Mouse (Mus musculus) heart, embryonic 12.5 days (tissue): ENCODE data around the gene Sfmbt2. TPM values are rescaled to one million over a fixed set of nuclear protein-coding genes. Genes with fewer than 3 reads are reported as not detected.

Experiments
- ATAC-seq: fragments of 200-750 bp; cut with Nextera tagmentation; 2 replicates; pipeline ENCODE4 v1.8.0; 2017; ENCODE audit warnings: moderate TSS enrichment, moderate library complexity; ENCODE audit not compliant: insufficient number of reproducible peaks, low FRiP score
- H3K27ac ChIP-seq: fragments of 300-500 bp; sonication (generic); 2 replicates; pipeline ENCODE4 v1.5.1; 2016; ENCODE audit warnings: mild to moderate bottlenecking, moderate library complexity; ENCODE audit not compliant: poor library complexity, severe bottlenecking
- H3K27me3 ChIP-seq: fragments of 300-500 bp; sonication (generic); replicated peaks from 2 replicates; pipeline ENCODE4 v1.6.1; 2016; ENCODE audit warnings: mild to moderate bottlenecking, moderate library complexity
- H3K36me3 ChIP-seq: fragments of 300-500 bp; sonication (generic); 2 replicates; pipeline ENCODE4 v1.6.1; 2016; ENCODE audit warnings: mild to moderate bottlenecking, moderate library complexity
- H3K4me1 ChIP-seq: fragments of 300-500 bp; sonication (generic); replicated peaks from 2 replicates; pipeline ENCODE4 v1.6.1; 2016; ENCODE audit warnings: mild to moderate bottlenecking
- H3K4me2 ChIP-seq: fragments of 300-500 bp; sonication (generic); 2 replicates; pipeline ENCODE4 v1.6.1; 2016; ENCODE audit warnings: mild to moderate bottlenecking, moderate library complexity
- H3K4me3 ChIP-seq: fragments of 300-500 bp; sonication (generic); 2 replicates; pipeline ENCODE4 v1.5.1; 2016; ENCODE audit warnings: mild to moderate bottlenecking
- H3K9ac ChIP-seq: fragments of 300-500 bp; sonication (generic); 2 replicates; pipeline ENCODE4 v1.6.1; 2016; ENCODE audit warnings: mild to moderate bottlenecking, moderate library complexity
- H3K9me3 ChIP-seq: fragments of 300-500 bp; sonication (generic); replicated peaks from 2 replicates; pipeline ENCODE4 v1.6.1; 2016; ENCODE audit warnings: mild to moderate bottlenecking, moderate library complexity
- WGBS: fragments of 180-500 bp; shearing (Covaris S2); methylation state at CpG from one replicate; pipeline ENCODE4 v1.1.7; 2016; 5-methylcytosine and 5-hydroxymethylcytosine counted together
- polyA plus RNA-seq: library from polyadenylated mRNA; unstranded; fragments of >200 nt; fragmentation: Nextera tagmentation; extraction: Ambion mirVana; gene quantifications from 2 replicates; pipeline ENCODE4 v1.2.1, GENCODE M21; 2016

Gene Sfmbt2
- polyA plus RNA-seq, 1 experiment from 2014 or later = 2.0 TPM

DNA sequence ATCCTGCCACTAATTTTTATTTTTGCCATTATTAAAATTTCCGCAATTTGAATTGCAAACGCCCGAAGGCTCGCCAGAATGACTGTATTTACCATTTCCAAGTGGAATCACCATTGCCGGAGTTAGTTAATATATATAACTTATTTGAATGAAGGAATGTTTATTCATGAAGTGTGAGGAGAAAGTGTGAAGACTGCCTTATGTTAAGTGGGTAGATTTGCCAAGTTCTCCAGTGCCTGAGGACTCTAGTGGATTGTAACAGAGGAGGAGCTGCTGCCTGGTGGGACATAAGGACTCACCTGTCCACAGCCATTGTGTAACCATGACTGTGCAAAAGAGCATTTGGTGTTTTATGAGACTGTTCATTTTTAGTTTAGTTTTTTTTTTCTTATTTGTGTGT lies 39.8 kb downstream of the Sfmbt2 start:
- Histone ChIP-seq H3K9ac (no peak overlapping the region), H3K27me3 (no peaks in the 10 kb centered on the region), H3K4me1 (no peaks in the 10 kb centered on the region), H3K36me3 (no peaks in the 10 kb centered on the region), H3K4me2 (no peak overlapping the region), H3K9me3 (no peaks in the 10 kb centered on the region), H3K27ac (no peak overlapping the region), H3K4me3 (no peak overlapping the region)
- no peak for ATAC-seq
- 89% methylated on average over 5 of the region's 5 CpGs for WGBS

- WGBS = 72% methylated on average over 6 of the region's 6 CpGs
- no peak for ATAC-seq
These were observed 50.7 kb downstream of the Sfmbt2 start for GRCm38 (mm10) chr2:10420944-10421420.

GRCm38 (mm10) chr2:10437290-10437689 lies 67.0 kb downstream of the Sfmbt2 start:
- Histone ChIP-seq H3K9me3 (no peaks in the 10 kb centered on the region), H3K36me3 (no peaks in the 10 kb centered on the region), H3K4me2 (no peak overlapping the region), H3K9ac (no peak overlapping the region), H3K4me3 (no peak overlapping the region), H3K27ac (no peak overlapping the region), H3K4me1 (no peaks in the 10 kb centered on the region), H3K27me3 (no peaks in the 10 kb centered on the region)
- no peak for ATAC-seq
- WGBS = 68% methylated on average over 9 of the region's 9 CpGs

More at GRCm38 (mm10) chr2:10420944-10421420, 50.7 kb downstream of the Sfmbt2 start:
- no peak overlapping the region for H3K9ac ChIP-seq
- H3K4me1 ChIP-seq = no peaks in the 10 kb centered on the region
- H3K27me3 ChIP-seq = no peaks in the 10 kb centered on the region
- H3K9me3 ChIP-seq = no peaks in the 10 kb centered on the region
- no peak overlapping the region for H3K4me2 ChIP-seq
- H3K4me3 ChIP-seq = no peak overlapping the region
- H3K27ac ChIP-seq = no peak overlapping the region
- no peaks in the 10 kb centered on the region for H3K36me3 ChIP-seq

DNA sequence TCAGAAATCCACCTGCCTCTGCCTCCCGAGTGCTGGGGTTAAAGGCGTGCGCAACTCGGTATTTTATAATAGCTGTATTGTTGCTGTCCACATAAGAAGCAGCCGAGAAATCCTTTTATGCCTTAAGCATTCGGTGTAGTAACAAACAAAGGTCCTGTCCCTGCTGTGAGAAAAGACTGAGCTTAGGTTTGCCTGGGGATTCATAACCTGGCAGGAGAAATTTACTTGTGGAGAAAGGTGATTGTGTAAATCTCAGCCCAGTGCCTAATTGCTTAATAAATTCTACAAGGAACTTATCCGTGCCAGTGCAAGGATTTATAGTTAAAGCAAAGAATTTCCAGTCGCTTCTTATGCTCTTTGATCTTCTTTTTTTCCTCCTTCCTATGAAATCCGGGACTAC lies 71.5 kb downstream of the Sfmbt2 start:
- Histone ChIP-seq H3K9ac (no peak overlapping the region), H3K36me3 (no peaks in the 10 kb centered on the region), H3K4me1 (no peaks in the 10 kb centered on the region), H3K9me3 (no peaks in the 10 kb centered on the region), H3K27ac (no peak overlapping the region), H3K4me2 (no peak overlapping the region), H3K4me3 (no peak overlapping the region), H3K27me3 (no peaks in the 10 kb centered on the region)
- no peak for ATAC-seq
- 82% methylated on average over 9 of the region's 9 CpGs for WGBS

- Histone ChIP-seq H3K9ac (no peak overlapping the region), H3K4me3 (no peak overlapping the region), H3K9me3 (0 out of 2 replicates have a peak, but pooled peaks cover 3% of the 10 kb centered on the region), H3K4me1 (no peaks in the 10 kb centered on the region), H3K36me3 (no peaks in the 10 kb centered on the region), H3K27me3 (no peaks in the 10 kb centered on the region), H3K27ac (no peak overlapping the region), H3K4me2 (no peak overlapping the region)
- 63% methylated on average over 3 of the region's 3 CpGs for WGBS
- ATAC-seq = no peak
These were observed 83.3 kb downstream of the Sfmbt2 start for GRCm38 (mm10) chr2:10453577-10453976.

DNA sequence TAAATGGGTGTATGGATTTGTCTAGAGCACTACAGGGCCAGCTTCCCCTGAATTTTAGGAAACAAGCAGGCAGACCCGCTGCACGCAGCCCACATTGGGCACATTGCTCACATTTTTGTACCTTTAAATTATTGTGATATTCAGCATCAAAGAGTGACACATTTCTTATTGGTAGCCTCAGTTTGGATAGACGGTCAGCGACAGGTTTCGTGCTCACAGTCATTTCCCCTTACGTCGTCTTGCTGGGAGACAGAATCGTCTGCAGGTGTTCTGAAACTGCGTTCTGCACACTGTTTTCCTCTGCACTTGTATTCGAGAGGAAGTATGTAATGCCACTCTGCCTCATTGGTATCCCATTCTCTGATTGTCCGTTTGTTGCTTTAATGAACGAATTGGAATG lies 88.0 kb downstream of the Sfmbt2 start:
- Histone ChIP-seq H3K36me3 (no peaks in the 10 kb centered on the region), H3K9me3 (no peaks in the 10 kb centered on the region), H3K4me2 (no peak overlapping the region), H3K4me1 (no peaks in the 10 kb centered on the region), H3K9ac (no peak overlapping the region), H3K4me3 (no peak overlapping the region), H3K27ac (no peak overlapping the region), H3K27me3 (no peaks in the 10 kb centered on the region)
- 82% methylated on average over 12 of the region's 12 CpGs for WGBS
- ATAC-seq = no peak

- H3K36me3 ChIP-seq = no peaks in the 10 kb centered on the region
- no peak overlapping the region for H3K27ac ChIP-seq
- no peak overlapping the region for H3K9ac ChIP-seq
- H3K9me3 ChIP-seq = no peaks in the 10 kb centered on the region
- no peak overlapping the region for H3K4me2 ChIP-seq
- 82% methylated on average over 2 of the region's 2 CpGs for WGBS
- no peaks in the 10 kb centered on the region for H3K27me3 ChIP-seq
- H3K4me3 ChIP-seq = no peak overlapping the region
- ATAC-seq = no peak
- no peaks in the 10 kb centered on the region for H3K4me1 ChIP-seq
These were observed 146.2 kb downstream of the Sfmbt2 start for GRCm38 (mm10) chr2:10516516-10516915.

DNA sequence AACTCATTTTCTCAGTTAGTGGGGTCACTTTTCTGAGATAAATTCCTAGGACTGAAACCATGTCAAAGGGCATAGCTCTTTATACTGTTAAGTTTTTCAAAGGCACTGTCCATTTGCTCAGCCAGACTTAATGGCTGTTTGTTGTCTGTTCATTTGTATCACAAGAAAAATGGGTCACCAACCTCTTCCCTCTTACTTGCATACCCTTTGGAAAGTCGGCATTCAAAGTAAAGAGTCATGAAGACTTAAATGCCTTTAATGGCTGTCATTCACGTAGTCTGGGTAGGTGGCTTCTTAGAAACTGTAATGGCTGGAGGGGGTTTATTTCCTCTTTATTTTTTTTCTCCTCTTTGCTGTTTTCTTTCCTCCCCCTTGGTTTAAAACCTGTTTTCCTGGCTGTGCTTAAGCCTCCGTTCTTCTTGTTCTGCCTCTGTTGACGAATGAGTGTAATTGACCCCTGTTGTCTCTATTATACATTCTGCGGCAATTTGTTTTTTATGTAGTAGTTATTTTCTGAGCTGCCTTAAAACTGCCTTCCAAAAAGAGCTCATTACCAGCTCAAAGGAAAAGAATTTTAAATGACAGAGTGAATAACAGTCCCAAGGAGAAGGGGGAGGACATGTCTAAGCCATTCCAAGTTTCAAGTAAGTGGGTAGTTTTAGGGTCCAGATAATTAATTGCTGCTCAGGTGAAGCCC lies 151.6 kb downstream of the Sfmbt2 start:
- 74% methylated on average over 5 of the region's 5 CpGs for WGBS
- Histone ChIP-seq H3K27me3 (no peaks in the 10 kb centered on the region), H3K4me2 (no peak overlapping the region), H3K9ac (no peak overlapping the region), H3K36me3 (no peaks in the 10 kb centered on the region), H3K9me3 (no peaks in the 10 kb centered on the region), H3K27ac (no peak overlapping the region), H3K4me1 (no peaks in the 10 kb centered on the region), H3K4me3 (no peak overlapping the region)
- no peak for ATAC-seq

GRCm38 (mm10) chr2:10525622-10526021 lies 155.3 kb downstream of the Sfmbt2 start:
- H3K4me3 ChIP-seq = no peak overlapping the region
- H3K4me2 ChIP-seq = no peak overlapping the region
- H3K27me3 ChIP-seq = no peaks in the 10 kb centered on the region
- no peak overlapping the region for H3K27ac ChIP-seq
- H3K36me3 ChIP-seq = no peaks in the 10 kb centered on the region
- no peaks in the 10 kb centered on the region for H3K9me3 ChIP-seq
- no peak for ATAC-seq
- no peaks in the 10 kb centered on the region for H3K4me1 ChIP-seq
- 85% methylated on average over 7 of the region's 7 CpGs for WGBS
- H3K9ac ChIP-seq = no peak overlapping the region

DNA sequence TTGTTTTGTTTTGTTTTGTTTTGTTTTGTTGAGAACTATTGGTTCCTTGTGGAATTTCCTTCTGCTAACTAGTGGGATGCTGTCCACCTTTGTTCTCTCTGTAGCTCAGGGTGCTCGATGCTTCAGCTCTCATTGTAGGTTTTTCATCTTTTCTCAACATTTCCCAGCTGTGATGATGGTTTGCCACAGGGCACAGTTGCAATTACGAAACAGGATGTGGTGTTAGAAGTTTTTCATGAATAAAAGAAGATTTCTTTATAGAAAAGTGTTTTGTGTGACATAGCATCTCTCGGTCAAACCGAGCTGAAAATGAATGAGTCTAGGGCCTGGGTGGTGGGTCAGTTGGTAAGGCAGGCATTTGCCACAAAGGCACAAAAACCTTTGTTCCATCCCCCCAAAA lies 171.5 kb downstream of the Sfmbt2 start:
- no peaks in the 10 kb centered on the region for H3K27me3 ChIP-seq
- H3K9ac ChIP-seq = no peak overlapping the region
- H3K9me3 ChIP-seq = no peaks in the 10 kb centered on the region
- H3K36me3 ChIP-seq = no peaks in the 10 kb centered on the region
- no peak overlapping the region for H3K27ac ChIP-seq
- ATAC-seq = no peak
- H3K4me2 ChIP-seq = no peak overlapping the region
- H3K4me1 ChIP-seq = no peaks in the 10 kb centered on the region
- no peak overlapping the region for H3K4me3 ChIP-seq
- 83% methylated on average over 4 of the region's 4 CpGs for WGBS

- Histone ChIP-seq H3K9ac (no peak overlapping the region), H3K4me1 (no peaks in the 10 kb centered on the region), H3K4me2 (no peak overlapping the region), H3K36me3 (no peaks in the 10 kb centered on the region), H3K4me3 (no peak overlapping the region), H3K27ac (no peak overlapping the region), H3K27me3 (no peaks in the 10 kb centered on the region), H3K9me3 (no peaks in the 10 kb centered on the region)
- 77% methylated on average over 7 of the region's 7 CpGs for WGBS
- ATAC-seq = no peak
These were observed 172.1 kb downstream of the Sfmbt2 start for GRCm38 (mm10) chr2:10542388-10542787.

DNA sequence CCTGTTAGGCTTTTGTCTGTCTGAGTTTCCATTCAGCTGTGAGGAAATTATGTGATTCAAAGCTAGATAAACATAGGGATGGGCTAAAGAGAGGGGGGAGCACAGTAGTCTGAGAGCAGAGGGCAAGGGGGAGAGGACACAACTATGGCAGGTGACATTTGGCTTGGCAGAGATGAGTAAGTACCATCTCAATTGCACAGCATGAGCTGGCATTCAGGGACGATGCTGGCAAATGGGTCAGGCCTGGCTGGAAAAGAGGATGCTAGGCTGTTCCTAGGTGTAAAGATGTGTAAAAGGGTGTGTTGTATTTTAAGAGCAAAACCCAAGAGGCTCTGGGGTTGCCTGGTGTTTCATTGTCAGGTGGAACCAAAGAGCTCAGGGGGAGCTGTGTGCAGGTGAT lies 188.5 kb downstream of the Sfmbt2 start:
- no peak overlapping the region for H3K9ac ChIP-seq
- H3K27ac ChIP-seq = no peak overlapping the region
- no peaks in the 10 kb centered on the region for H3K9me3 ChIP-seq
- no peak overlapping the region for H3K4me3 ChIP-seq
- ATAC-seq = no peak
- WGBS = 63% methylated on average over 1 of the region's 1 CpGs
- no peaks in the 10 kb centered on the region for H3K36me3 ChIP-seq
- no peak overlapping the region for H3K4me2 ChIP-seq
- H3K27me3 ChIP-seq = no peaks in the 10 kb centered on the region
- no peaks in the 10 kb centered on the region for H3K4me1 ChIP-seq
